Mouse (Mus musculus): Measurements from ENCODE around the gene Fntb. TPM values are rescaled to one million over a fixed set of nuclear protein-coding genes. Genes with fewer than 3 reads are reported as not detected.
A peak's percentile ranks its signal among the peaks of the same experiment; 100 is the strongest.

Fntb gene
- polyA plus RNA-seq (2015; fragmentation: Nextera tagmentation; extraction: Ambion mirVana) = 30.1 and 32.9 TPM in 2 replicates

DNA sequence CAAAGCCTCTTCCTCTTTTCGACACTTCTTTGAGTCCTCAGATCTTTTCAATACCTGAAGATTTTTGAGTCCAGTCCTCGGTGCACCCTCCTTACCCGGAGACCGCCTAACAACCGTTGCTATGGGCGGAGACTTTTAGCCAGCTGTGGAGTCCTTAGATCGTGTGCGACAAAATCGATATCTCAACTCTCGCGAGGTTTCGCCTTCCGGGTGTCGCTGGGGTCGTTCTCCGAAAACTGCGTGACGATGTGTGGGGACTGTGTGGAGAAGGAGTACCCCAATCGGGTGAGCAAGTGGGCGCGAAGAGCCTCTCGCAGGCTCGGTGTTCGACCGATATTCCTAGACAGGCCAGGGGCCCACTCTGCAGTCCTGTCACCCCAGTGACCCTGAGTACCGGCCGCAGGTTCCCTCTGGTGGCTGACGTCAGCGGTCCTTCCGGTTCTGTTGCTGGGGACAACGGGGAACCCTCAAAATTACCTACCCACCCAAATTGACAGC is at the start of gene Fntb, which contains the start of gene Churc1:
Gene Fntb, plus strand, starts transcription at position 236 of the 498 bp plus-strand sequence.
Gene Churc1, plus strand, starts transcription at position 185 of the 498 bp plus-strand sequence.
- Histone ChIP-seq H3K27me3 (no peaks in the 10 kb centered on the region), H3K27ac (peak within 1 kb of the TSS; percentile 67), H3K9me3 (replicated peaks) (no peaks in the 10 kb centered on the region), H3K4me2 (peak within 1 kb of the TSS; percentile 64), H3K36me3 (ENCODE audit: poor library complexity, severe bottlenecking) (no peaks in the 10 kb centered on the region), H3K9ac (peak within 1 kb of the TSS; percentile 67), H3K4me3 (peak within 1 kb of the TSS; percentile 57), H3K4me1 (peaks cover 12% of the 10 kb centered on the region)
- WGBS = under 1% methylated on average over 31 of the region's 31 CpGs
- peak; percentile 99 for ATAC-seq

DNA sequence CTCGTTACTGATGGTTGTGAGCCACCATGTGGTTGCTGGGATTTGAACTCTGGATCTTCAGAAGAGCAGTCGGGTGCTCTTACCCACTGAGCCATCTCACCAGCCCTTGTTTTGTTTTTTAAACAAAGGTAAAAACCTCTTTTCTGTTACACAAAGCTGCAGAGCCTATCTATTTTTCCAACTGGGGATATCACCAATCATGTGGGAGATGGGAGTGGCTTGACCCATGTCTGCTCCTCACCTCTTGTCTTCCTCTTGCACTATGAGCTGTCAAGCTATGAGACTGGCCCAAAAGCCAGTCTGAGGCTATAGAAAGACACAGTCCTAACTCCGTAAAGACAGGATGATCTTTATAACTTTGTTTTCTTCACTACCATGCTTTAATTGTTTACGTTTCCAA is 47.0 kb upstream of the Fntb start:
- Histone ChIP-seq H3K9me3 (replicated peaks) (no peaks in the 10 kb centered on the region), H3K36me3 (ENCODE audit: poor library complexity, severe bottlenecking) (no peaks in the 10 kb centered on the region), H3K4me2 (no peak overlapping the region), H3K4me1 (no peaks in the 10 kb centered on the region), H3K27ac (no peak overlapping the region), H3K9ac (no peak overlapping the region), H3K27me3 (peaks cover 10% of the 10 kb centered on the region), H3K4me3 (no peak overlapping the region)
- ATAC-seq = no peak
- 81% methylated on average over 4 of the region's 4 CpGs for WGBS

DNA sequence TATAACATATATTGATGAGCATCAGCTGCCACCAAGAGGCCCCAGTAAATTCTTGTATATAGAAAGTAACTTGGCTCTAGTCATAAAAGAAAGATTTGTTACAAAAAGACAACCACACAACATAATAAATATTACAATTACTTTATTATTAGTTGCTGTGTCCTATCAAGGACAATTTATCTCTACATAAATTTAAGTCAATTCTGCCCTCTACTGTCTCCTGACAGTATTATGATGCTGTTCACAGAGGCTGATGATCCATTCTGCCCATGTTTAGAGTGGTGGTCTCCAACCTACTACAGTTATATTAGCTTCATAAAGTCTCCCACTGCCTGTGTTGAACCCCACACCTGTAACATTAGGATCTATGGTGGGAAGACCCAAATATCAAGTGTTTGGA is 44.8 kb upstream of the Fntb start:
- Histone ChIP-seq H3K36me3 (ENCODE audit: poor library complexity, severe bottlenecking) (no peaks in the 10 kb centered on the region), H3K27ac (no peak overlapping the region), H3K4me2 (no peak overlapping the region), H3K27me3 (no peaks in the 10 kb centered on the region), H3K4me3 (no peak overlapping the region), H3K4me1 (no peaks in the 10 kb centered on the region), H3K9me3 (replicated peaks) (no peaks in the 10 kb centered on the region), H3K9ac (no peak overlapping the region)
- no peak for ATAC-seq

DNA sequence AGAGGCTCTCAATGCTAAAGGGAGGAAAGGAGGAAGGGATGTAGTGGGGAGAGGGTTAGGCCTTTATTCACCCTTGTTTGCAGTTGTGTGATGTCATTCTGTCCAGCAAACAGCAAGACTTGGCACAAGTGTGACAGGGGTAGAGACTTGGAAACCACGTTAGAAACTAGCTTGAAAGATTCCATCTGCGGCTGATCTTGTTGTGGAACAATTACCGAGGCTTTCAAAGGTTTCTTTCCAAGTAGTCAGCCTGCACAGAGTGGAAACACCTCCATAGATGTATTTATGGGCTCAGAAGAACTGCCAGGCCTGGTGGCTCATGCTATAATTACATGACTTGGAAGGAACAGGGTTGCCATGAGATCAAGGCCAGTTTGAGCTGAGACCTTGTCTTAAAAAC is 43.4 kb upstream of the Fntb start:
- Histone ChIP-seq H3K4me1 (no peaks in the 10 kb centered on the region), H3K9me3 (replicated peaks) (no peaks in the 10 kb centered on the region), H3K27me3 (no peaks in the 10 kb centered on the region), H3K36me3 (ENCODE audit: poor library complexity, severe bottlenecking) (no peaks in the 10 kb centered on the region), H3K27ac (no peak overlapping the region), H3K9ac (no peak overlapping the region), H3K4me3 (no peak overlapping the region), H3K4me2 (no peak overlapping the region)
- ATAC-seq = no peak
- WGBS = 56% methylated on average over 3 of the region's 3 CpGs

DNA sequence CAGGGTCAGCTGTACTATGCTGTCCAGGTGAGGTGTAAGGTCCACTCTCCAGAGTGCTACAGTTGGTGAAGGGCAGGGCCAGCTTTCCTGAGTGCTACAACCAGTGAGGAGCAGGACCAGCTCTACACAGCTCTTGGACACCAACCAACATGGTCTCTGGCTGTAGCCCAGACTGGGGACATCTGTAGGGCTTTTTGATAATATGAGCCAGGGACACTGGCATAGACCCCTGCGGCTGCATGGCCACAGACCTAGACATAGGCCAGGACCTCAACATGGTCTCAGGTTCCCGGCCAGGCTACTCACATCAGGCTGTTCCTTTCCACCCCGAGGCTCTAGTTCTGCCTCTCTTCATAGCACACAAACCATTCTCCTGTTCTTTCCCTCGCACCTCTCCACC is 37.4 kb upstream of the Fntb start:
- Histone ChIP-seq H3K9ac (no peak overlapping the region), H3K27ac (no peak overlapping the region), H3K4me2 (no peak overlapping the region), H3K36me3 (ENCODE audit: poor library complexity, severe bottlenecking) (no peaks in the 10 kb centered on the region), H3K4me1 (no peaks in the 10 kb centered on the region), H3K9me3 (replicated peaks) (0 out of 2 replicates have a peak, but pooled peaks cover 7% of the 10 kb centered on the region), H3K27me3 (no peaks in the 10 kb centered on the region), H3K4me3 (no peak overlapping the region)
- 90% methylated on average over 4 of the region's 4 CpGs for WGBS
- ATAC-seq = no peak

DNA sequence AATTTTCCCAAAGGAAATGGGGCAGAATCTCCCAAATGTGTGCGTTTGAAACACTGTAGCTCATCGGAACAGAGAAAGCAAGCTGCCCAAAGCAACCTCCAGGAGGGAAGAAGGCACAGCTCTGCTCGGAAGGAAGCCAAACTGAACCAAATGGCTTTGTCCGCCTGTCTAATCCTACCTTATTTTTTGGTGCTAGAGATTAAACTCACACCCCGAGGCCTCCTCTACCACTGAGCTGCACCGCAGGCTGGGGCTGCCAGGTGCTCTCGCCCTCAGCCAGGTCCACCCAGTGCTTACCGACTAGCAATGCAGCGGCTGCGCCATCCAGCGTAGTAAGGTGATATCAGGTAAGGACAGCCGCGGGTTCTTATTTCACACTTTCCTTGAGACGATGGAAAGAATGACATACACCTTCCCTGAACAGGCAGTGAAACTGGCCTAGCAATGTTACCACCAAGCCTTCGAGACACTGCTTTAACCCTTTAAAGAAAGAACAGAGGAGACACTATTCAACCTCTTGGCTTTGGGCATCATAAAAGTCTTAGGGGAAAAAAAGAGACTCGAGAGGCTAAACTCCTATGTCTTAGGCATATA is 14.4 kb upstream of the Fntb start:
- H3K9ac ChIP-seq = no peak overlapping the region
- no peaks in the 10 kb centered on the region for H3K36me3 ChIP-seq (ENCODE audit: poor library complexity, severe bottlenecking)
- 72% methylated on average over 16 of the region's 16 CpGs for WGBS
- no peaks in the 10 kb centered on the region for H3K27me3 ChIP-seq
- H3K4me3 ChIP-seq = no peak overlapping the region
- H3K4me2 ChIP-seq = no peak overlapping the region
- no peaks in the 10 kb centered on the region for H3K4me1 ChIP-seq
- no peak for ATAC-seq
- H3K27ac ChIP-seq = no peak overlapping the region
- no peaks in the 10 kb centered on the region for H3K9me3 ChIP-seq (replicated peaks)

DNA sequence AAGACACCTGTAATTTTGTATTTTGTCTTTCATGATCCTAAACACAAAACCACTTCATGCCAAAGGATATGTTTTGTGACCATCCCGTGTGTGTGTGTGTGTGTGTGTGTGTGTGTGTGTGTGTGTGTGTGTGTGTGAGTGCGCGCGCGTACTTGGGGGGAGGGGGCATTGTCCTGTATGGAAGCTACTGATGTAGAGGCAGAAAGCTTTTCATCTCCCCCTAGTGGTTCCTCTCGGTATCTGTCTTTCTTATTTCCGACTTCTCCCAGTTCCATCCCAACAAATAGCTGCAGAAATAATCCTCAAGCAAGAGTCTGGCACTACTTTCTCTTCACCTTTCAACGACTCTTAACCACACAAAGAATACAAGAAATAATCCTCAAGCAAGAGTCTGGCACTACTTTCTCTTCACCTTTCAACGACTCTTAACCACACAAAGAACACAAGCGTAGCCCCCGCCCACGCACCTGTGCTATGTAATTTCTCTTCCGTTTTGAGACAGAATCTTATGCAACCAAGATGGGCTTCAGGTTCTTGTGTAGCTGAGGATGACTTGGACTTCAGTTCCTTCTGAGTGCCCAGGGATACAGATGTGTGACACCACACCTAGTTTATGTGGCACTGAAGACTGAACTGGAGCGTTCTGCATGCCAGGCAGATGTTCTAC is 12.6 kb upstream of the Fntb start:
- H3K4me1 ChIP-seq = no peaks in the 10 kb centered on the region
- H3K27ac ChIP-seq = no peak overlapping the region
- H3K4me2 ChIP-seq = no peak overlapping the region
- H3K4me3 ChIP-seq = no peak overlapping the region
- no peaks in the 10 kb centered on the region for H3K36me3 ChIP-seq (ENCODE audit: poor library complexity, severe bottlenecking)
- peak; percentile 61 for ATAC-seq
- no peak overlapping the region for H3K9ac ChIP-seq
- H3K27me3 ChIP-seq = no peaks in the 10 kb centered on the region
- H3K9me3 ChIP-seq (replicated peaks) = no peaks in the 10 kb centered on the region
- WGBS = 49% methylated on average over 14 of the region's 14 CpGs

DNA sequence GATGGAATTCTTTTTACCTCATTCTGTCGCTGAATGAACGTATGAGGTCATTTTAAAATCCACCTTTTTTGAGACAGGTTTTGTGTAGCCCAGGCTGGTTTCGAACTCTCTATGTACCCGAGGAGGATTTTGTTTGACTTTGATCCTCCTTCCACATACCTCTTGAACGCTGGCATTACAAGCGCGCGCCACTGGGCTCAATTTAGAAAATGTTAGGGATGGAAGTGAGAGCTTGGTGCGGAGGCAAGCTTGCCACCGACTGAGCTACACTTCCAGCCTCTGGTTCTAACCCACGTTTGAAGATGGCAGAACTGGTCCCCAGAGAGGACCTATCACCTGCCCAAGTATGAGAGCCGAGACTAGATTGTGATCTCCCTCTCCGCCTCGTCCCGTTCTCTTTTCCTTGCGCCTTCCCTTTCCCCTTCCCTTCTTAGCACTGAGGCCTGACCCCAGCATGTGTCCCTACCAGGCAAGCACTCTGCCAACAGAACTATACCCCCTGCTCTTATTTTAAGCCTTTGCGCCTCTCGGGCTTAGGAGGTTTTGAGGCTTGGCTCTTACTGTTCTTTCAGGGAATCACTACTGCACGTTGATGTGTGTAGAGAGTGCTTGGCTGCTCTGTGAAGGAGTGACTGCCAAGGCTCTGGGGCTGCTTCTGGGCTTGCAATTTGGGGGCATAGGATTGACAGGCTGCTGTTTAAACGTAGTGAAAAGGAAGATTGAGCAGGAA is 677 bp downstream of the Fntb start:
- Histone ChIP-seq H3K27me3 (no peaks in the 10 kb centered on the region), H3K4me2 (peak overlapping the region; percentile 64), H3K4me1 (peaks cover 12% of the 10 kb centered on the region), H3K9ac (peak overlapping the region; percentile 67), H3K4me3 (peak overlapping the region; percentile 57), H3K27ac (peak overlapping the region; percentile 67), H3K9me3 (replicated peaks) (no peaks in the 10 kb centered on the region), H3K36me3 (ENCODE audit: poor library complexity, severe bottlenecking) (no peaks in the 10 kb centered on the region)
- 28% methylated on average over 20 of the region's 20 CpGs for WGBS
- peak; percentile 33 for ATAC-seq

DNA sequence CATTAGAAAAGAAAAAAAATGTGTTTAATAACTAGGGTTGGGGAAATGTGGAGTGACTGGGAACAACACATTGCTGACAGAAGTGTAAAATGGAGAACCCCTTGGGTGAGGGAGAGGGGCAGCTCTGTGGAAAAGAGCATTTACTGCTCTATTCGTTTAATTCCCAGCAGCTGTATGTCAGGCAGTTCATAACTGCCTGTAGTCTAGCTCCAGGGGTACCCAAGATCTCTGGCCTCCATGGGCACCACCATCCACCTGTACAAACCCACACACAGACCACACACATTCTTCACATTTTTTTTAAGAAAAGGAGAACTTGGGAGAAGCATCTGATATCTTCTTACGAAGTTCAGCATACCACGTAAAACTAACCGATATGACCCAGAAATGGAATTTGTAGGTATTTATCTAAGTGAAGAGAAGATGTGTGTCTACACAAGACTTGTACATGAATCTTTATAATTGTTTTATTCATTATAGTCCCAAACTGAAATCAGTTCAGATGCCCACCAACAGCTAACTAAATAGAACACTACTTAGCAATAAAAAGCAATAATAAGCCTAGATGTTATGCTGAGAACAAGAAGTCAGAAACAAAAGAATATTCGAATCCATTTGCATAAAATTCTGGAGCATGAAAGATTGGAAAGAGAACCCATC is 5.6 kb downstream of the Fntb start:
- ATAC-seq = no peak
- no peaks in the 10 kb centered on the region for H3K9me3 ChIP-seq (replicated peaks)

DNA sequence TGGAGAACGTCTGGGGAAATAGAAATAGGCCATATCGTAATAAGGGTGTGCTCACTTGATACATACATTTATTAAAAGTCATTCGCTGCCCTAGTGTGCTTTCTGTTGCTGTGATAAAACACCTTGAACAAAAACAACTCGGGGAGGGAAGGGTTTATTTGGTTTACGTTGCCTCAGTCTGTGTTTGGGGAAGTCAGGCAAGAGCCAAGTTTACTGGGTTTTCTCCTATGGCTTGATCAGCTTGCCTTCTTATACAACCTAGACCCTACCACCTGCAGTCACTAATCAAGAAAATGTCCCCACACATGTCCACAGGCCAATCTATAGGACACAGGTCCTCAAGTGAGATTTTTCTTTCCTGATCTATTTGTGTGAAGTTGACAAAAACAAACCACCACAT is 6.2 kb downstream of the Fntb start:
- Histone ChIP-seq H3K27me3 (no peaks in the 10 kb centered on the region), H3K4me2 (no peak overlapping the region), H3K4me3 (no peak overlapping the region), H3K9ac (no peak overlapping the region), H3K9me3 (replicated peaks) (no peaks in the 10 kb centered on the region), H3K4me1 (no peaks in the 10 kb centered on the region), H3K36me3 (ENCODE audit: poor library complexity, severe bottlenecking) (0 out of 2 replicates have a peak, but pooled peaks cover 4% of the 10 kb centered on the region), H3K27ac (no peak overlapping the region)
- WGBS = 92% methylated on average over 5 of the region's 5 CpGs
- ATAC-seq = no peak

More for the DNA sequence above, 5.6 kb downstream of the Fntb start:
- Histone ChIP-seq H3K27ac (no peak overlapping the region), H3K27me3 (no peaks in the 10 kb centered on the region), H3K4me3 (no peak overlapping the region), H3K4me1 (peaks cover 4% of the 10 kb centered on the region), H3K9ac (no peak overlapping the region), H3K36me3 (ENCODE audit: poor library complexity, severe bottlenecking) (0 out of 2 replicates have a peak, but pooled peaks cover 1% of the 10 kb centered on the region), H3K4me2 (no peak overlapping the region)
- 88% methylated on average over 5 of the region's 5 CpGs for WGBS

DNA sequence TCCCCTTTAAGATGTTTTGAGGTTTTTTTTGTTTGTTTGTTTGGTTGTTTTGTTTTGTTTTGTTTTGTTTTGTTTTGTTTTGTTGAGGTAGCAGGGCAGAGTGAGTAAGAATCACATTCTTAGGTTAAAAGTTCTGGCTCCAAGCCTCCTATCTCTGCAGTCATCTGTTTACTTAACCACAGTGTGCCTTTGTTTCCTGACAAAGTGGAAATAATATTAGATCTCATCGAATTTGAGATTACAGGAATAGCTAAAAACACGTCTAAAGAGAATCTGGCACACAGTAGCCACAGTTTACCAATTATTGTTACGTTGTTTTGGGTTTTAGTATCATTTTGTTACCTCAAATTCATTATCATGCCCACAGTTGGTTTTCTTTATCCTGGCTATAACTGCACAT is 9.3 kb downstream of the Fntb start:
- Histone ChIP-seq H3K4me2 (no peak overlapping the region), H3K27me3 (no peaks in the 10 kb centered on the region), H3K27ac (no peak overlapping the region), H3K9me3 (replicated peaks) (no peaks in the 10 kb centered on the region), H3K4me3 (no peak overlapping the region), H3K36me3 (ENCODE audit: poor library complexity, severe bottlenecking) (peaks cover 8% of the 10 kb centered on the region; the same call in 1 of the 2 replicates), H3K4me1 (no peaks in the 10 kb centered on the region), H3K9ac (no peak overlapping the region)
- ATAC-seq = no peak
- 83% methylated on average over 3 of the region's 3 CpGs for WGBS

DNA sequence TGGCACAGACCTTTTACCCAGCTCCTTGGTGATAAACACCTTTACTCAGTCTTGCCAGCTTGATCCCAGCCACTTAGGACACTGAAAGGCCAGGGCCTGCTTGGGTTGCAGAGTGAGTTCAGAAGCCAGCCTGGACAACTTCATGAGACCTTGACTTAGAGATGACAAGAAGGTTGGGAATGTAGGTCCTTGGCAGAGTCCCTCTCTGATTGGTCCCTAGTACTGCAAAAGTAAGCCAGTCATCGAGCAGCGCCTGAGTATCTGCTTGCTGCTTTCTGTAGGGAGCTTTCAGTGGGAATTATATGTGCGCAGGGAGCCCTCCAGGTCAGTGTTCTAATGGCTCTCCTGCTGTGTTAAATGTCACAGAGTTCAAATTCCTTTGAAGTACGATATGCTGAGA is 9.7 kb downstream of the Fntb start:
- 78% methylated on average over 4 of the region's 4 CpGs for WGBS
- H3K4me2 ChIP-seq = no peak overlapping the region
- no peak for ATAC-seq
- peaks cover 8% of the 10 kb centered on the region; the same call in 1 of the 2 replicates for H3K36me3 ChIP-seq (ENCODE audit: poor library complexity, severe bottlenecking)
- no peak overlapping the region for H3K9ac ChIP-seq
- H3K27me3 ChIP-seq = no peaks in the 10 kb centered on the region
- H3K9me3 ChIP-seq (replicated peaks) = no peaks in the 10 kb centered on the region
- no peak overlapping the region for H3K4me3 ChIP-seq
- H3K27ac ChIP-seq = no peak overlapping the region
- no peaks in the 10 kb centered on the region for H3K4me1 ChIP-seq
